Mouse (Mus musculus): ENCODE measurements around the gene Grk6.

- no peak for TF ChIP-seq CTCF (IDR thresholded peaks at IDR 0.05; ENCODE audit: extremely low read depth, insufficient read length, insufficient replicate concordance, low read depth, low read length)
- TF ChIP-seq POLR2A (IDR thresholded peaks at IDR 0.05; ENCODE audit: low read depth, low read length): no peak
Measured at GRCm38 (mm10) chr13:55495702-55496101, 50.8 kb downstream of the Grk6 start.

All from small intestine, adult 2 months (tissue).